Mouse (Mus musculus) olfactory bulb, adult 2 months (tissue): ENCODE data around the gene Erc2. TPM values are rescaled to one million over a fixed set of nuclear protein-coding genes. Genes with fewer than 3 reads are reported as not detected.

Source experiments
- H3K27ac ChIP-seq: fragments of 200-500 bp; 2 replicates; pipeline ENCODE4 v1.5.1; 2012; ENCODE audit warnings: low read depth, low read length; ENCODE audit not compliant: insufficient read depth
- H3K4me1 ChIP-seq: fragments of 200-500 bp; 2 replicates; pipeline ENCODE4 v1.6.1; 2012; ENCODE audit warnings: low read length; ENCODE audit not compliant: control insufficient read depth, insufficient read depth
- H3K4me3 ChIP-seq: fragments of 200-500 bp; 2 replicates; pipeline ENCODE4 v1.5.1; 2012; ENCODE audit warnings: mild to moderate bottlenecking, low read depth, low read length, moderate library complexity; ENCODE audit not compliant: insufficient read depth
- CTCF ChIP-seq: fragments of 200-500 bp; IDR thresholded peaks from 2 replicates; pipeline ENCODE4 v1.5.1; 2012; ENCODE audit warnings: low read depth, mild to moderate bottlenecking, low read length, moderate library complexity; ENCODE audit not compliant: insufficient read depth
- POLR2A ChIP-seq: fragments of 200-500 bp; IDR thresholded peaks from 2 replicates; pipeline ENCODE4 v1.6.1; 2012; ENCODE audit warnings: mild to moderate bottlenecking, low read depth, low read length, moderate library complexity; ENCODE audit not compliant: insufficient read depth
- WGBS: fragments of 180-500 bp; shearing (Covaris S2); methylation state at CpG from one replicate; pipeline ENCODE4 v1.1.7; 2018; 5-methylcytosine and 5-hydroxymethylcytosine counted together
- polyA plus RNA-seq: library from polyadenylated mRNA; stranded (reverse); fragments of >200 nt; gene quantifications from 2 replicates; pipeline ENCODE4 v1.2.4, GENCODE M21; 2012; ENCODE audit warnings: low replicate concordance; ENCODE audit not compliant: missing spikeins, insufficient read depth, insufficient read length

Erc2 gene
- polyA plus RNA-seq, 1 experiment, result not detected

- no peaks in the 10 kb centered on the region for H3K4me1 ChIP-seq
- 63% methylated on average over 2 of the region's 2 CpGs for whole genome bisulfite sequencing
- H3K27ac ChIP-seq, result no peak overlapping the region
- H3K4me3 ChIP-seq, result no peak overlapping the region
- TF ChIP-seq POLR2A, result no peak
- TF ChIP-seq CTCF, result no peak
Measured at GRCm38 (mm10) chr14:27828089-27828488, 205.9 kb downstream of the Erc2 start.

DNA sequence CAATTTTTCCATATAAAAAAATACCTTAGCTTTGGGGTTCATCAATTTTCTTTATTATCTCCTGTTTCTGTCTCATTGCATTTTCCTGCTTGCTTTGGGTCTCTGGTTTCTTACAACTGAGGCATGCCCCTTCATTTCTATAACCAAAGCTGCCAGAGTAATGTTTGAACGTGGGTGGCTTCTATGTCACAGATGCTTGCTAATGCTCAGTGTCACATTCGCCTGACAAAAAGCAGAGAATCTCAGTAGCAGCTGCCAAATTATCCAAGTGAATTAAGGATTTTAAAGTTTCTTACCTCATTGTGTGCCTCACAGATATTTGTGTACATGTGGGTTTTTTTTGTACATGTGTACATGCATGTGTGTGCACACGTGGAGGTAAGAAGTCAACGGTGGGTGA lies 210.0 kb downstream of the Erc2 start:
- no peaks in the 10 kb centered on the region for H3K4me1 ChIP-seq
- H3K4me3 ChIP-seq, result no peak overlapping the region
- no peak overlapping the region for H3K27ac ChIP-seq
- 75% methylated on average over 4 of the region's 4 CpGs for WGBS
- TF ChIP-seq CTCF, result no peak
- TF ChIP-seq POLR2A, result no peak

GRCm38 (mm10) chr14:27835351-27835750 lies 213.1 kb downstream of the Erc2 start:
- Histone ChIP-seq H3K4me3 (no peak overlapping the region), H3K4me1 (no peaks in the 10 kb centered on the region), H3K27ac (no peak overlapping the region)
- TF ChIP-seq POLR2A (no peak), CTCF (no peak)
- WGBS, result 100% methylated on average over 1 of the region's 1 CpGs

GRCm38 (mm10) chr14:27837601-27838105 lies 215.4 kb downstream of the Erc2 start:
- Histone ChIP-seq H3K27ac (no peak overlapping the region), H3K4me1 (no peaks in the 10 kb centered on the region), H3K4me3 (no peak overlapping the region)
- TF ChIP-seq CTCF (no peak), POLR2A (no peak)
- 70% methylated on average over 6 of the region's 6 CpGs for WGBS

DNA sequence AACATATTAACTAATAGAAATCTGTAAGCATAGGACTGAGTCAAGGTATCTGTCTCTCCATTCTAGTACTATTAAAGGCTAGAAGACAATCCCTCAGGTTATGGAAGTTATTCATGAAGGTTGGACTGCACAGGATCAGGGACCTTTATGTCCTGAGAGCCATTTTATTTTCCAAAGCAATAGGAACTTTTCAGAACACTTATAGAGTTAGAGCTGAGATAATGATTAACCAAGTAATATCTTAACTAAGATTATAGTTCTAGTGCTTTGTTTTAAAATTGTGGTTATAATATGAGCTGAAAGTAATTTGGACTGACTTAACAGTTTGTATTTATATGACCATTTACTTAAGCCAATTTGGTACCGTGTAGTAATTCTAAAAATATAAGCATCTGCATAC lies 217.9 kb downstream of the Erc2 start:
- Histone ChIP-seq H3K4me1 (no peaks in the 10 kb centered on the region), H3K27ac (no peak overlapping the region), H3K4me3 (no peak overlapping the region)
- WGBS, result 79% methylated on average over 1 of the region's 1 CpGs
- TF ChIP-seq POLR2A, result no peak
- TF ChIP-seq CTCF, result no peak

DNA sequence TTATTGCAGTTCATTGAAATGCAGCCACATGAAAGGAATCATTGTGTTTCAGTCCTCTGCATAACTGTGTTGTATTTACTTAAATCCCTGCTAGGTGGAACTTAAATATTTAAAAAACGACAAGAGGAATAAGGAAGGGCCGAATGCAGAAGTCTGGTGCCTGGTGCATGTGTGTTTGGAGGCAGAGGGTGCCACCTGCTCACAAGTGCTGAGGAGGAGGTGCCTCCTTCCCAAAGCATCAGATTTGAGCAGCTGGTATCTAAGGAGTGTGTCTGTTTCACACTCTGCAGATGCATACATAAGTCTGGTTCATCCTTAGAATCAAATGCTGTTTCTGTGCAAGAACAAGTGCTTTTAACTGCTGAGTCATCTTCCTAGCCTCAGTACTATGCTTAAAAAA lies 224.6 kb downstream of the Erc2 start:
- Histone ChIP-seq H3K27ac (no peak overlapping the region), H3K4me1 (peaks cover 2% of the 10 kb centered on the region; the same call in 1 of the 2 replicates), H3K4me3 (no peak overlapping the region)
- TF ChIP-seq POLR2A, result no peak
- TF ChIP-seq CTCF, result no peak
- WGBS, result 32% methylated on average over 2 of the region's 2 CpGs

DNA sequence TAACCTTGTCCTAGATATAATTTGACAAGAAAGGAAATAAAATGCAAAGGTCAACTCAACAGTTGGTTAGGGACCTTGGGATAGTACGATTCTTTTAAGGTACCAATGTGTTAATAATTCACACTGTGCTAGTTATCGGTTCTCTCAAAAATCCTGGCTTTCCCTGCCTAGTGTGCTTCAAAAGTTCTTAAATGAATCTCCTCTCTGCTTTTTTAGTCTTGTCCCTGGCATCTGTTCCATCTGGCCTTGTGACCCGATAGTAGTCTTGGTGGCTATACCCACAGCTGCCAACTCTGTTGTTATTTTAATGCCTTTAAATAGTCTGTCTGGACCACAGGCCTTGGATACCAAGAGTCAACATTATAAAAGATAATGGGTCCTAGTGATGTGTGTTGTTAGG lies 225.1 kb downstream of the Erc2 start:
- Histone ChIP-seq H3K4me3 (no peak overlapping the region), H3K27ac (no peak overlapping the region; the same call in 1 of the 2 replicates), H3K4me1 (peaks cover 2% of the 10 kb centered on the region; the same call in 1 of the 2 replicates)
- WGBS, result 53% methylated on average over 3 of the region's 3 CpGs
- TF ChIP-seq POLR2A (no peak), CTCF (no peak)

DNA sequence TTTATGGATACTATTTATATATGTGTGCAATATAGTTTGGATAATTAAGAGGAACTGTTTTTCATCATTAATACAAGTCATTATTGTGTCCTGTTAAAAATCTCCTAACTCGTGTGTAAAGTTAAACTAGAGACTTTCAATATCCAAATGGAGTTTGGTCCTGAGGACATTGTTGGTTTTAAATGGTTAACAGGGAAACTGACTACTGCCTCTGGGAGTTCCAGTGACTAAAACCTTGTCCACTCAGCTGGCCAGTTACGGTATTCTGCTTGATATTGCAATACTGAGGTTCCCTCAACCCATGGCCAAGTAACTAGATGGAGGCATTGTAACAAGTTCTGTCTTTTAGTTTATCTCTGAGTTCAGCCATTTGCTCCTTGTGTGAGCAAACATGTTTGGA lies 229.0 kb downstream of the Erc2 start:
- WGBS, result 92% methylated on average over 2 of the region's 2 CpGs

DNA sequence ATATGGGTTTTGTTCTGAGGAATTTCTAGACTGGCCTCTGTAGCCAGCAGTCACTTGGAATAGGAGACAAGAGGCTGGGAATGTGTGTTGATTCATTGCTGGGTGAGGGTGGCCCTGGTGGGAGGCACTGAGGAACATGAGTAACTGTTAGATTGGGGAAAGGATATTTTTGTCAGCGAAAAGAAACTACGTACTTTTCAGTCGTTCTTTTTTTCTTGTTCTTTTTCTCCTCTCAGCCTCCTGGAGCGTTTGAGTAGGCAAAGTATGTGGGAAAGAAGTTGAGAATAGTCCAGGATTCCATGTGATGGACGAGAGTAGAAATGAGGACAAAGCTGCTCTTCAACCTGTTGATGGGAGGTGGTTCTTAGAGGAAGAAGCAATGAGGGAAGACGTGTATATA lies 230.4 kb downstream of the Erc2 start:
- H3K4me3 ChIP-seq, result no peak overlapping the region
- no peak overlapping the region for H3K27ac ChIP-seq
- H3K4me1 ChIP-seq, result peaks cover 2% of the 10 kb centered on the region; the same call in 1 of the 2 replicates
- TF ChIP-seq POLR2A, result no peak
- no peak for TF ChIP-seq CTCF
- WGBS, result 50% methylated on average over 6 of the region's 6 CpGs

More for the DNA sequence above, 229.0 kb downstream of the Erc2 start:
- TF ChIP-seq POLR2A (no peak), CTCF (no peak)
- Histone ChIP-seq H3K4me1 (peaks cover 2% of the 10 kb centered on the region; the same call in 1 of the 2 replicates), H3K4me3 (no peak overlapping the region), H3K27ac (no peak overlapping the region)
